Mouse (Mus musculus) MEL (cell line): ENCODE data around the gene Cdk17. TPM values are rescaled to one million over a fixed set of nuclear protein-coding genes. Genes with fewer than 3 reads are reported as not detected.
A peak's percentile ranks its signal among the peaks of the same experiment; 100 is the strongest.

Experiments used
- DNase-seq: peaks from one replicate; pipeline ENCODE4 v3.0.0; 2011; ENCODE audit warnings: low read depth, low spot score
- H3K27ac ChIP-seq: 2 replicates; pipeline ENCODE4 v1.5.1; 2012; ENCODE audit warnings: low read depth, mild to moderate bottlenecking, control low read depth, low read length, moderate library complexity; ENCODE audit not compliant: control insufficient read depth
- H3K27me3 ChIP-seq, 2 experiments: fragments of 150-350 bp in 1 of 2; sonication (generic) in 1 of 2; 2 replicates each; pipeline ENCODE4 v1.6.1; 2012; ENCODE audit warnings: low read length in 2 of 2, mild to moderate bottlenecking in 2 of 2, improper control_type of control experiment in 1 of 2, moderate library complexity in 1 of 2; ENCODE audit not compliant: insufficient read depth in 2 of 2, control insufficient read depth in 1 of 2
- H3K36me3 ChIP-seq, 2 experiments: 2 replicates each; pipeline ENCODE4 v1.6.1; 2012 to 2014; ENCODE audit warnings: low read length in 2 of 2, improper control_type of control experiment in 1 of 2, inconsistent platforms in 1 of 2, mild to moderate bottlenecking in 1 of 2; ENCODE audit not compliant: insufficient read depth in 2 of 2, control insufficient read depth in 1 of 2
- H3K4me1 ChIP-seq, 2 experiments: fragments of 150-350 bp in 1 of 2; sonication (generic) in 1 of 2; 2 replicates each; pipeline ENCODE4 v1.6.1; 2012; ENCODE audit warnings: low read length in 2 of 2, improper control_type of control experiment in 1 of 2, mild to moderate bottlenecking in 1 of 2; ENCODE audit not compliant: insufficient read depth in 2 of 2, control insufficient read depth in 1 of 2
- H3K4me3 ChIP-seq, 2 experiments: fragments of 150-350 bp in 1 of 2; sonication (generic) in 1 of 2; 2 replicates each; pipeline ENCODE4 v1.5.1; 2012; ENCODE audit warnings: low read depth in 2 of 2, low read length in 2 of 2, mild to moderate bottlenecking in 2 of 2, moderate library complexity in 2 of 2, control low read depth in 1 of 2, improper control_type of control experiment in 1 of 2; ENCODE audit not compliant: control insufficient read depth in 1 of 2, insufficient read depth in 1 of 2
- H3K79me2 ChIP-seq: 2 replicates; pipeline ENCODE4 v1.6.1; 2012; ENCODE audit warnings: mild to moderate bottlenecking, low read length, moderate library complexity; ENCODE audit not compliant: control insufficient read depth, poor library complexity, insufficient read depth
- H3K9ac ChIP-seq: 2 replicates; pipeline ENCODE4 v1.6.1; 2012; ENCODE audit warnings: low read depth, mild to moderate bottlenecking, control low read depth, low read length, moderate library complexity; ENCODE audit not compliant: control insufficient read depth, poor library complexity, severe bottlenecking
- H3K9me3 ChIP-seq: fragments of 150-350 bp; sonication (generic); replicated peaks from 2 replicates; pipeline ENCODE4 v1.6.1; 2012; ENCODE audit warnings: mild to moderate bottlenecking, low read length, improper control_type of control experiment, moderate library complexity; ENCODE audit not compliant: insufficient read depth
- CHD2 ChIP-seq: IDR thresholded peaks from 2 replicates; pipeline ENCODE4 v1.6.1; 2011; ENCODE audit warnings: low read length, improper control_type of control experiment
- E2F4 ChIP-seq: IDR thresholded peaks from 2 replicates; pipeline ENCODE4 v1.6.1; 2011; ENCODE audit warnings: low read depth, low read length, improper control_type of control experiment, borderline replicate concordance
- EP300 ChIP-seq, 2 experiments: IDR thresholded peaks; 2 replicates each; pipeline ENCODE4 v1.6.1; 2011; ENCODE audit warnings: improper control_type of control experiment in 2 of 2, low read length in 2 of 2, low read depth in 1 of 2, mild to moderate bottlenecking in 1 of 2
- ETS1 ChIP-seq: IDR thresholded peaks from 2 replicates; pipeline ENCODE4 v1.6.1; 2012; ENCODE audit warnings: low read depth, mild to moderate bottlenecking, inconsistent platforms, low read length, improper control_type of control experiment, moderate library complexity
- GABPA ChIP-seq: IDR thresholded peaks from 2 replicates; pipeline ENCODE4 v1.6.1; 2012; ENCODE audit warnings: low read depth, mild to moderate bottlenecking, inconsistent platforms, low read length, improper control_type of control experiment, moderate library complexity
- KAT2A ChIP-seq: conservative IDR thresholded peaks from 2 replicates; pipeline ENCODE4 v1.6.1; 2012; ENCODE audit warnings: low read depth, low read length, improper control_type of control experiment, inconsistent platforms
- MAX ChIP-seq: IDR thresholded peaks from 2 replicates; pipeline ENCODE4 v1.6.1; 2011; ENCODE audit warnings: low read length, improper control_type of control experiment
- MAZ ChIP-seq: IDR thresholded peaks from 2 replicates; pipeline ENCODE4 v1.6.1; 2012; ENCODE audit warnings: low read depth, mild to moderate bottlenecking, inconsistent platforms, low read length, improper control_type of control experiment
- MEF2A ChIP-seq: IDR thresholded peaks from 2 replicates; pipeline ENCODE4 v1.6.1; 2014; ENCODE audit warnings: low read depth, mild to moderate bottlenecking, inconsistent platforms, low read length, improper control_type of control experiment; ENCODE audit not compliant: poor library complexity, insufficient replicate concordance, severe bottlenecking; ENCODE audit errors: extremely low read depth
- MXI1 ChIP-seq: IDR thresholded peaks from 2 replicates; pipeline ENCODE4 v1.6.1; 2011; ENCODE audit warnings: mild to moderate bottlenecking, low read depth, low read length, improper control_type of control experiment
- MYB ChIP-seq: IDR thresholded peaks from 2 replicates; pipeline ENCODE4 v1.6.1; 2011; ENCODE audit warnings: mild to moderate bottlenecking, low read depth, low read length, improper control_type of control experiment
- NRF1 ChIP-seq: IDR thresholded peaks from 2 replicates; pipeline ENCODE4 v1.6.1; 2014; ENCODE audit warnings: low read depth, mild to moderate bottlenecking, inconsistent platforms, low read length, improper control_type of control experiment, moderate library complexity; ENCODE audit not compliant: poor library complexity, insufficient read depth, severe bottlenecking
- POLR2A ChIP-seq, 2 experiments: IDR thresholded peaks; 2 replicates each; pipeline ENCODE4 v1.6.1; 2011 to 2012; ENCODE audit warnings: low read length in 2 of 2, mild to moderate bottlenecking in 2 of 2, control low read depth in 1 of 2, improper control_type of control experiment in 1 of 2, low read depth in 1 of 2, moderate library complexity in 1 of 2; ENCODE audit not compliant: control insufficient read depth in 1 of 2, insufficient read depth in 1 of 2, poor library complexity in 1 of 2
- POLR2AphosphoS2 ChIP-seq: IDR thresholded peaks from 2 replicates; pipeline ENCODE4 v1.6.1; 2011; ENCODE audit warnings: low read length, improper control_type of control experiment
- RAD21 ChIP-seq: IDR thresholded peaks from 2 replicates; pipeline ENCODE4 v1.6.1; 2011; ENCODE audit warnings: mild to moderate bottlenecking, low read depth, low read length, improper control_type of control experiment
- RCOR1 ChIP-seq: IDR thresholded peaks from 2 replicates; pipeline ENCODE4 v1.6.1; 2012; ENCODE audit warnings: low read depth, mild to moderate bottlenecking, inconsistent platforms, low read length, improper control_type of control experiment
- SMC3 ChIP-seq: IDR thresholded peaks from 2 replicates; pipeline ENCODE4 v1.6.1; 2011; ENCODE audit warnings: low read depth, low read length, improper control_type of control experiment
- UBTF ChIP-seq: IDR thresholded peaks from 2 replicates; pipeline ENCODE4 v1.6.1; 2012; ENCODE audit warnings: low read depth, mild to moderate bottlenecking, inconsistent platforms, low read length, improper control_type of control experiment, moderate library complexity, borderline replicate concordance; ENCODE audit not compliant: insufficient read depth
- USF1 ChIP-seq: IDR thresholded peaks from 2 replicates; pipeline ENCODE4 v1.6.1; 2014; ENCODE audit warnings: low read depth, mild to moderate bottlenecking, inconsistent platforms, low read length, improper control_type of control experiment, moderate library complexity
- USF2 ChIP-seq, 2 experiments: IDR thresholded peaks; 2 replicates each; pipeline ENCODE4 v1.6.1; 2011 to 2012; ENCODE audit warnings: improper control_type of control experiment in 2 of 2, low read length in 2 of 2, borderline replicate concordance in 1 of 2, inconsistent platforms in 1 of 2, low read depth in 1 of 2, mild to moderate bottlenecking in 1 of 2; ENCODE audit not compliant: insufficient read depth in 1 of 2
- ZC3H11A ChIP-seq: IDR thresholded peaks from 2 replicates; pipeline ENCODE4 v1.6.1; 2012; ENCODE audit warnings: low read depth, mild to moderate bottlenecking, inconsistent platforms, low read length, improper control_type of control experiment
- ZNF384 ChIP-seq: IDR thresholded peaks from 2 replicates; pipeline ENCODE4 v1.6.1; 2012; ENCODE audit warnings: low read depth, mild to moderate bottlenecking, inconsistent platforms, low read length, improper control_type of control experiment
- polyA plus RNA-seq, 2 experiments: library from polyadenylated mRNA; stranded (reverse) in 1 of 2; unstranded in 1 of 2; fragments of >175 nt in 1 of 2; fragments of >200 nt in 1 of 2; gene quantifications; 2 replicates each; pipeline versions ENCODE4 v1.2.1 to v1.2.4; 2012; ENCODE audit warnings: low replicate concordance in 2 of 2, low read depth in 1 of 2; ENCODE audit not compliant: insufficient read length in 2 of 2, insufficient read depth in 1 of 2, missing spikeins in 1 of 2
- total RNA-seq: library from RNA; depleted of rRNA; stranded (reverse); fragments of 300-350 nt; gene quantifications from 2 replicates; pipeline ENCODE4 v1.2.3, GENCODE M21; 2012; rRNA removed

Gene Cdk17
- total RNA-seq = 25.6 and 28.9 TPM in 2 replicates
- polyA plus RNA-seq = 100 to 1,000 TPM in 1 of 2 experiments, 10 to 100 TPM in 1; 32.9 to 155 TPM

DNA sequence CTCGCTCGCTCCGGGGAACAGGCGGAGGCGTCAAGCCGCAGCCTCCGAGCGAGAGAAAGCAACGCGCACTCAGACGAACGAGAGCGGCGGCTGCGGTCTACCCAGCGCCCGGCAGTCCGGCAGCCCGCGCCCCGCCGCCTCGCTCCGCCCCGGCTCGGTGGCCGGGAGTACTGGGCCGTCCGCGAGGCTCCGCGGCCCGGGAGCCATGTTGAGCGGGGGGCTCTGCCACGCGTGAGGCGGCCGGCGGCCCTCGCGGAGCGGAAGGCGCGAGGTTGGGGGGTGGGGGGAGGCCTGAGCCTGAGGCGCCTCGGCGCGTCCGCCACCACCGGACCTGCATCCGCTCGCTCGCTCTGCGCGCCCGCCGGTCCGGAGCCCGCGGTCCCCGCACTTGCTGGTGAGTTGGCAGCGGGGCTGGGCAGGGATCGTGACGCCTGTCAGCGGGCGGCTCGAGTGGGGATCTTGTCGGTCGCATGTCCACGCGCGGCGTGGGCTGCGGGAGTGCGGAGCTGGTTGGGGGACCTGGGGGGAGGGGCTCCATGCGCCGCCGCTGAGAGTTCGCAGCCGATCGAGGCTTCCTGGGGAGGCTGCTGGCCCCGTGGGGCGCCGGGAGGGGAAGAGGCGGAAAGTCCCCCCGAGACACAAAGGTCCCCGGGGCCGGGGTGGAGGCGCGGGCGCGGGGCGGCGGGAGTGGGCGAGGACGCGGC, at the start of gene Cdk17:
Cdk17 (plus strand) TSS at position 69 of the 704 bp plus-strand sequence.
- H3K27ac ChIP-seq = peak within 1 kb of the TSS; percentile 90
- peak in 1 of 2 experiments; percentile 61; a peak in 3 of 4 replicates for TF ChIP-seq POLR2A (IDR thresholded peaks at IDR 0.05; ENCODE audit: control insufficient read depth in 1 of 2, insufficient read depth in 1 of 2, low read depth in 1 of 2, low read length in 2 of 2, poor library complexity in 1 of 2)
- TF ChIP-seq SMC3 = no peak
- peak; percentile 14; the same call in 1 of the 2 replicates for TF ChIP-seq MAZ
- peaks cover 43% of the 10 kb centered on the region for H3K79me2 ChIP-seq
- peak within 1 kb of the TSS; percentile 88 to 99 for H3K4me3 ChIP-seq
- DNase-seq = peak; percentile 55
- H3K9ac ChIP-seq = peak within 1 kb of the TSS; percentile 99
- no peaks in the 10 kb centered on the region for H3K27me3 ChIP-seq
- H3K9me3 ChIP-seq = no peaks in the 10 kb centered on the region
- peaks cover 10 to 17% of the 10 kb centered on the region in 2 experiments for H3K4me1 ChIP-seq
- H3K36me3 ChIP-seq = peaks cover 0 to 27% of the 10 kb centered on the region in 2 experiments; a peak in 3 of 4 replicates

DNA sequence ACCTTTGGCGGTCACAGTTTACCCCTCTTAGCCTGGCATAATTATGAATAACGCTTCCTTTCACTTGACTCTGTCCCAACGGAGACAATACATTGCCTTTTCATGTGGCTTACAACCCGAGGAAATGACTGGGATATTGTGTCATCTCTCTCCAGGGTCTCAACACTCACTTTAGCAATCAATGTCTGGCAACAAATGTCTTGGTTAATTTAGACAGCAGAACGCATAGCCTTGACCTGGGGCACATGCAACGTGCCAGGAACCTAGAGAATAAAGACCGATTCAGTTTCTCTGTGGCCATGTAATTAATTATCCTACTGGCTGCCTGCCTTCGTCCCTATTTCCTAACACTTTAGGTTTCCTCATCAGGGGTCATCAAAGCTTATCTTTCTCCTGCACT, 49.3 kb upstream of the Cdk17 start:
- no peak overlapping the region for H3K27ac ChIP-seq
- H3K9me3 ChIP-seq = no peaks in the 10 kb centered on the region
- H3K27me3 ChIP-seq = no peaks in the 10 kb centered on the region
- H3K4me3 ChIP-seq = no peak overlapping the region
- no peaks in the 10 kb centered on the region for H3K79me2 ChIP-seq
- TF ChIP-seq GABPA = no peak
- TF ChIP-seq USF2 (IDR thresholded peaks at IDR 0.05; ENCODE audit: borderline replicate concordance in 1 of 2, insufficient read depth in 1 of 2, low read depth in 1 of 2, low read length in 2 of 2) = no peak
- no peak for TF ChIP-seq UBTF
- no peak for TF ChIP-seq RCOR1
- TF ChIP-seq EP300 (IDR thresholded peaks at IDR 0.05; ENCODE audit: low read depth in 1 of 2, low read length in 2 of 2) = no peak
- TF ChIP-seq, all 39 proteins: peak for 0
- DNase-seq = no peak
- H3K9ac ChIP-seq = no peak overlapping the region
- H3K4me1 ChIP-seq = no peaks in the 10 kb centered on the region
- H3K36me3 ChIP-seq = no peaks in the 10 kb centered on the region

DNA sequence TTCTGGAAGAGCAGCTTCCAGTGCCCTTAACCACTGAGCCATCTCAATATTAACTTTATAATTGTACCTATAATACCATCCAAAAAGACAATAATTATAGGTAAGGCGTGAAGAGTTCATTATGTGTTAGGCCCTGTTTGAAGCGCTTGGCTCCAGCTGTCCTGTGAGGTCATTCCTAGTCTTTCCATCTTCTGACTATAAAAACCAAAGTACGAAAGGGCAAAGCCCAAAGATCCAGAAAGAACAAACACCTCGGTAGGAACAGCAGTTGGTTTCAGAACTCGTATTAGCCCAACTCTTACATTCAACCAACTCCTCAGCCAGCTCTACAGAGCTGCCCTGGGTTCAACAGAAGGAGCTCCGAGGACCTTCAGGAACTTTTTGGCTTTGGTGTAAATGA, 48.7 kb upstream of the Cdk17 start:
- no peak overlapping the region for H3K27ac ChIP-seq
- no peaks in the 10 kb centered on the region for H3K9me3 ChIP-seq
- no peaks in the 10 kb centered on the region for H3K4me1 ChIP-seq
- no peak overlapping the region for H3K9ac ChIP-seq
- no peaks in the 10 kb centered on the region for H3K27me3 ChIP-seq
- no peak for DNase-seq
- no peaks in the 10 kb centered on the region for H3K79me2 ChIP-seq
- H3K36me3 ChIP-seq = no peaks in the 10 kb centered on the region
- TF ChIP-seq ETS1 (no peak), RCOR1 (no peak), E2F4 (no peak), GABPA (no peak), MXI1 (no peak), ZNF384 (no peak), NRF1 (no peak), MYB (no peak), POLR2AphosphoS2 (no peak), CHD2 (no peak), MAX (no peak), USF2 (IDR thresholded peaks at IDR 0.05; ENCODE audit: borderline replicate concordance in 1 of 2, insufficient read depth in 1 of 2, low read depth in 1 of 2, low read length in 2 of 2) (no peak), KAT2A (no peak), USF1 (no peak), MEF2A (no peak), RAD21 (no peak), ZC3H11A (no peak)
- H3K4me3 ChIP-seq = no peak overlapping the region
